Mouse (Mus musculus) liver, embryonic 14.5 days (tissue): Measurements from ENCODE around the gene Lingo2.
"Not testable (repeated sequence)": the region's sequence is repeated elsewhere in the genome, so short reads cannot be mapped to it uniquely, and the experiment has no call there.

Experiments used
- CTCF ChIP-seq: IDR thresholded peaks from 2 replicates; pipeline ENCODE4 v1.5.1; 2016; ENCODE audit warnings: antibody characterized with exemption, low read depth, control low read depth
- EP300 ChIP-seq: IDR thresholded peaks from 2 replicates; pipeline ENCODE4 v1.6.1; 2016; ENCODE audit warnings: antibody characterized with exemption, low read depth

DNA sequence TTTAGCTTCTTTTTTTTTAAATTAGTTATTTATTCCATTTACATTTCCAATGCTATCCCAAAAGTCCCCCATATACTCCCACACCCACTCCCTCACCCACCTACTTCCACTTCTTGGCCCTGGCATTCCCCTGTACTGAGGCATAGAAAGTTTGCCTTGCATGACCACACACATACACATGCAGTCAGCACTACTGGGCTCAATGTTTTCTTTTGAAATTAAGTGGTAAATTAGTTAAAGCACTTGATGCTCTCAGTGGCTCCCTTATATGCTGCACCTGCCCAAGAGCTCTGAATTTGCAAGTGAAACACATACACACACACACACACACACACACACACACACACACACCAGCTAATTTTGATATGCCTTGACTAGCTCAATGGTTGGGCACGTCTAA, 886.8 kb downstream of the Lingo2 start:
- TF ChIP-seq CTCF, EP300: not testable (repeated sequence)
